Comparison of ENCODE assay signal across 24 mouse cellular contexts in genomic region chr4:44906399-44906798, GRCm38 (mm10).
DNase-seq lines count a peak whose midpoint lies in the region; ATAC-seq and TF ChIP-seq lines count a peak whose summit lies in the region.
"Had no signal": no experiment of that assay in that cellular context is flagged by ENCODE, and none has a peak within 500 bp of the region (broad histone marks: within the 10 kb centered on the region; RNA-seq: fewer than 3 reads in every experiment).

No protein-coding gene starts in this region.

- H3K4me2 ChIP-seq in forebrain, embryonic 13.5 days, result no peak overlapping the region
- no peak overlapping the region for H3K4me2 ChIP-seq in forebrain, embryonic 11.5 days (ENCODE audit: low read depth, low read length, severe bottlenecking)
- H3K4me2 ChIP-seq: embryonic facial prominence, embryonic 13.5 days; intestine, embryonic 15.5 days; limb, embryonic 15.5 days; liver, embryonic 13.5 days had no signal

- no peaks in the 10 kb centered on the region for H3K36me3 ChIP-seq in forebrain, embryonic 13.5 days (ENCODE audit: poor library complexity, severe bottlenecking)
- no peaks in the 10 kb centered on the region for H3K36me3 ChIP-seq in forebrain, embryonic 11.5 days (ENCODE audit: control insufficient read depth, insufficient read depth, low read length)
- H3K36me3 ChIP-seq in spleen, adult 2 months (ENCODE audit: control insufficient read depth, insufficient read depth, low read length), result peaks cover 2% of the 10 kb centered on the region
- H3K36me3 ChIP-seq: forebrain, embryonic 10.5 days; hindbrain, embryonic 15.5 days; intestine, embryonic 15.5 days; limb, embryonic 10.5 days; limb, embryonic 15.5 days; liver, embryonic 13.5 days had no signal

- 34% methylated on average over 4 of the region's 4 CpGs for WGBS in forebrain, embryonic 13.5 days
- WGBS in forebrain, embryonic 11.5 days, result 62% methylated on average over 4 of the region's 4 CpGs
- 48% methylated on average over 4 of the region's 4 CpGs for WGBS in spleen, adult 2 months

- peak overlapping the region; percentile 83; the same call in 1 of the 2 replicates for H3K27ac ChIP-seq in forebrain, embryonic 13.5 days
- H3K27ac ChIP-seq in forebrain, embryonic 11.5 days (ENCODE audit: low read depth, low read length), result no peak overlapping the region
- H3K27ac ChIP-seq in spleen, adult 2 months (ENCODE audit: insufficient read depth, low read length), result peak overlapping the region; percentile 72
- H3K27ac ChIP-seq: embryonic facial prominence, embryonic 13.5 days; intestine, embryonic 15.5 days; limb, embryonic 10.5 days; limb, embryonic 15.5 days; liver, embryonic 13.5 days had no signal

- no peak overlapping the region for H3K9ac ChIP-seq in forebrain, embryonic 13.5 days
- no peak overlapping the region for H3K9ac ChIP-seq in forebrain, embryonic 11.5 days (ENCODE audit: low read length)
- H3K9ac ChIP-seq: embryonic facial prominence, embryonic 13.5 days; hindbrain, embryonic 15.5 days; intestine, embryonic 15.5 days; limb, embryonic 15.5 days; liver, embryonic 13.5 days had no signal

- H3K9me3 ChIP-seq in forebrain, embryonic 13.5 days (replicated peaks), result no peaks in the 10 kb centered on the region
- H3K9me3 ChIP-seq in forebrain, embryonic 11.5 days (ENCODE audit: control insufficient read depth, low read length), result no peaks in the 10 kb centered on the region
- H3K9me3 ChIP-seq: embryonic facial prominence, embryonic 13.5 days; forebrain, embryonic 10.5 days; hindbrain, embryonic 15.5 days; intestine, embryonic 15.5 days; limb, embryonic 10.5 days; limb, embryonic 15.5 days; liver, embryonic 13.5 days; megakaryocyte, embryonic 14.5 days had no signal

- intact Hi-C loops in left cerebral cortex, postnatal 4 days (cut with DNase I), result loop anchor here (10.0 kb wide), 1 partner anchor 152 kb away; the partner anchor contains the start of gene Zcchc7

- H3K4me3 ChIP-seq in forebrain, embryonic 13.5 days, result no peak overlapping the region
- H3K4me3 ChIP-seq in forebrain, embryonic 11.5 days (ENCODE audit: low read depth, low read length), result no peak overlapping the region
- no peak overlapping the region for H3K4me3 ChIP-seq in spleen, adult 2 months (ENCODE audit: extremely low read depth, insufficient read depth, insufficient read length)
- H3K4me3 ChIP-seq: embryonic facial prominence, embryonic 13.5 days; hindbrain, embryonic 15.5 days; intestine, embryonic 15.5 days; limb, embryonic 10.5 days; limb, embryonic 15.5 days; liver, embryonic 13.5 days; megakaryocyte, embryonic 14.5 days had no signal

- DNase-seq in forebrain, embryonic 11.5 days (ENCODE audit: low spot score), result no peak
- peak; percentile 6 for DNase-seq in left cerebral cortex, postnatal 4 days
- no peak for DNase-seq in left cerebral cortex, adult 11 months (ENCODE audit: low spot score)
- no peak for DNase-seq in spleen, adult 2 months (ENCODE audit: low read depth in 1 of 2, low spot score in 2 of 2)
- no peak for DNase-seq in spleen, adult 18-20 months
- DNase-seq in retina, postnatal 1 day, result peak; percentile 62
- DNase-seq in kidney, postnatal 4 days, result no peak
- DNase-seq: gastrocnemius, postnatal 14 days; kidney, adult 2 months; kidney, postnatal 36 days; liver, embryonic 13.5 days; lung, adult 18-20 months; right cerebral cortex, postnatal 14 days; thymus, adult 18-20 months; thymus, postnatal 25 days had no signal

- no peak for TF ChIP-seq POLR2A in spleen, adult 2 months (IDR thresholded peaks at IDR 0.05; ENCODE audit: low read depth, low read length)

- peaks cover 21% of the 10 kb centered on the region for H3K4me1 ChIP-seq in forebrain, embryonic 13.5 days
- peaks cover 6% of the 10 kb centered on the region; the same call in 1 of the 2 replicates for H3K4me1 ChIP-seq in forebrain, embryonic 11.5 days (replicated peaks; ENCODE audit: control insufficient read depth, insufficient read depth, low read length)
- H3K4me1 ChIP-seq in spleen, adult 2 months (ENCODE audit: control insufficient read depth, insufficient read depth, insufficient read length), result peaks cover 6% of the 10 kb centered on the region; the same call in 1 of the 2 replicates
- H3K4me1 ChIP-seq: intestine, embryonic 15.5 days; liver, embryonic 13.5 days had no signal

- H3K27me3 ChIP-seq in forebrain, embryonic 13.5 days, result no peaks in the 10 kb centered on the region
- no peaks in the 10 kb centered on the region for H3K27me3 ChIP-seq in forebrain, embryonic 11.5 days (ENCODE audit: control insufficient read depth, insufficient read depth, low read length)
- no peaks in the 10 kb centered on the region for H3K27me3 ChIP-seq in spleen, adult 2 months (ENCODE audit: control insufficient read depth, insufficient read depth, low read length)
- H3K27me3 ChIP-seq: embryonic facial prominence, embryonic 13.5 days; hindbrain, embryonic 15.5 days; intestine, embryonic 15.5 days; limb, embryonic 15.5 days; liver, embryonic 13.5 days; megakaryocyte, embryonic 14.5 days had no signal

- ATAC-seq in forebrain, embryonic 13.5 days, result peak; percentile 45; the same call in 1 of the 2 replicates
- no peak for ATAC-seq in forebrain, embryonic 11.5 days (replicated peaks; ENCODE audit: low FRiP score)
- ATAC-seq: CD4-positive, CD25-positive, alpha-beta regulatory T cell, adult 4 months; intestine, embryonic 15.5 days had no signal

- TF ChIP-seq CTCF in spleen, adult 2 months (IDR thresholded peaks at IDR 0.05; ENCODE audit: extremely low read depth, insufficient read depth, insufficient read length, insufficient replicate concordance), result no peak

Comparison
In these comparisons a context has a peak if more than half of its experiments do, and no peak if none do; other contexts are left out.
1. DNase-seq: peak in left cerebral cortex, postnatal 4 days (single experiment) and retina, postnatal 1 day (single experiment); none in forebrain, embryonic 11.5 days (single experiment), left cerebral cortex, adult 11 months (single experiment), spleen, adult 2 months (0 of 2), spleen, adult 18-20 months (0 of 2) and kidney, postnatal 4 days (0 of 2).